ENCODE assay signal across 8 mouse cellular contexts in genomic region chr15:86213753-86214548, GRCm38 (mm10). TPM values are rescaled to one million over a fixed set of nuclear protein-coding genes. Genes with fewer than 3 reads are reported as not detected.
DNase-seq lines count a peak whose midpoint lies in the region; ATAC-seq lines count a peak whose summit lies in the region.

Gene Tbc1d22a, plus strand, starts transcription at chr15:86214459.

- ATAC-seq in intestine, embryonic 14.5 days (replicated peaks; ENCODE audit: low FRiP score, low TSS enrichment, low read depth): peak; percentile 92

- WGBS in intestine, embryonic 14.5 days: under 1% methylated on average over 64 of the region's 64 CpGs

- H3K4me2 ChIP-seq in intestine, embryonic 14.5 days (ENCODE audit: low read length): peak within 1 kb of the TSS; percentile 100

- peaks cover 5% of the 10 kb centered on the region for H3K36me3 ChIP-seq in intestine, embryonic 14.5 days (ENCODE audit: control insufficient read depth, insufficient read depth, low read length)

- peak within 1 kb of the TSS; percentile 82 for H3K27ac ChIP-seq in intestine, embryonic 14.5 days (ENCODE audit: low read depth)

- H3K4me3 ChIP-seq in intestine, embryonic 14.5 days (ENCODE audit: low read depth, low read length): peak within 1 kb of the TSS; percentile 88

- H3K9me3 ChIP-seq in intestine, embryonic 14.5 days (ENCODE audit: control insufficient read depth, low read length): no peaks in the 10 kb centered on the region

- H3K9ac ChIP-seq in intestine, embryonic 14.5 days (ENCODE audit: low read length): peak within 1 kb of the TSS; percentile 85

- no peaks in the 10 kb centered on the region for H3K27me3 ChIP-seq in intestine, embryonic 14.5 days (replicated peaks; ENCODE audit: control insufficient read depth, insufficient read depth, low read length)

- DNase-seq in adrenal gland, adult (ENCODE audit: inconsistent age in 2 of 2, low spot score in 1 of 2): peak; percentile 94 to 98
- peak; percentile 97 for DNase-seq in embryo, embryonic 10.5 days (ENCODE audit: low spot score)
- DNase-seq in gastrocnemius, postnatal 25 days: peak; percentile 88
- peak; percentile 98 for DNase-seq in intestine, embryonic 14.5 days (ENCODE audit: low spot score)
- DNase-seq in left cerebral cortex, postnatal 14 days (ENCODE audit: low spot score in 2 of 2): peak; percentile 92 to 94
- peak; percentile 97 for DNase-seq in mesoderm, embryonic 11.5 days (ENCODE audit: low read depth, low spot score)
- DNase-seq in right cerebral cortex, postnatal 36 days (ENCODE audit: low spot score in 2 of 2): peak; percentile 90 to 91
- peak; percentile 94 for DNase-seq in yolk sac, embryonic 10.5 days (ENCODE audit: low spot score)

- peaks cover 17% of the 10 kb centered on the region for H3K4me1 ChIP-seq in intestine, embryonic 14.5 days (replicated peaks; ENCODE audit: control insufficient read depth, insufficient read depth, low read length)

- intact Hi-C loops in left cerebral cortex, postnatal 14 days (cut with DNase I): no loop called here

RNA-seq across cellular contexts. Expression of gene Tbc1d22a, which starts in this region (rescaled TPM):
- 10 to 100 TPM; 12.0 to 13.2 TPM for total RNA-seq in gastrocnemius, postnatal 25 days (2021)
- polyA plus RNA-seq in intestine, embryonic 14.5 days (2014; fragmentation: Nextera tagmentation; extraction: Ambion mirVana): 9.6 and 10.3 TPM in 2 replicates
- 10 to 100 TPM; 23.2 to 24.5 TPM for total RNA-seq in left cerebral cortex, postnatal 14 days (2021)

Comparison
In these comparisons a context has a peak if more than half of its experiments do, and no peak if none do; other contexts are left out.
1. Peak in every context shown above with its lines: DNase-seq, ATAC-seq, H3K4me3 ChIP-seq and H3K27ac ChIP-seq.